Comparison of ENCODE assay signal across 19 mouse cellular contexts in the genomic region with DNA sequence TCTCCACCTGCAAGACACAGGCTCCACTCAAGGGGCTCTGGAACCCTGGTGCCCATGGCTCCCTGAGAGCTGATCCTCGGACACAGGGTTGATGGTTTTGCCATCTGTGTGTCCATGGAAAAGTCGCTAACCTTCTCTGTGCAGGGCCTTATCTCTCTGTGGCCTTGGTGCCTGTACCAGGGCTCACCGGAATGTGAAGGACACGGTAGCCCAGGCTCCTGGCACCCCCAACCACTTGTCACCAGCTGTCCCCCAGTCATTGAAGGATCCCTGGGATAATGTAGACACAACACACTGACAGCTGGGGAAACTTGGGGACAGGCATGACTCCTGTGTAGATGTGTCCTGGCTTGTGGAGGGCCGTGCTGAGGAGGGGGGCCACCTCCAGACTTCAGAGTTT. TPM values are rescaled to one million over a fixed set of nuclear protein-coding genes. Genes with fewer than 3 reads are reported as not detected.
DNase-seq lines count a peak whose midpoint lies in the region; ATAC-seq and TF ChIP-seq lines count a peak whose summit lies in the region.
"Had no signal": no experiment of that assay in that cellular context is flagged by ENCODE, and none has a peak within 500 bp of the region (broad histone marks: within the 10 kb centered on the region; RNA-seq: fewer than 3 reads in every experiment).

No protein-coding gene starts in this region.

- peaks cover 12% of the 10 kb centered on the region; the same call in 1 of the 2 replicates for H3K27me3 ChIP-seq in hindbrain, embryonic 12.5 days
- no peaks in the 10 kb centered on the region for H3K27me3 ChIP-seq in hindbrain, postnatal 0 days (ENCODE audit: insufficient read depth, low read length)
- H3K27me3 ChIP-seq in E14TG2a.4 (ENCODE audit: insufficient read depth, low read length), result peaks cover 61% of the 10 kb centered on the region
- no peaks in the 10 kb centered on the region for H3K27me3 ChIP-seq in hindbrain, embryonic 16.5 days (replicated peaks; ENCODE audit: control insufficient read depth, insufficient read depth, low read length)

- TF ChIP-seq CTCF in hindbrain, postnatal 0 days (IDR thresholded peaks at IDR 0.05; ENCODE audit: low read depth), result no peak
- TF ChIP-seq CTCF in E14TG2a.4 (conservative IDR thresholded peaks at IDR 0.05; ENCODE audit: low read length), result no peak
- no peak for TF ChIP-seq CTCF in lung, adult 2 months (IDR thresholded peaks at IDR 0.05; ENCODE audit: insufficient read depth, low read length)

- no peak for TF ChIP-seq POLR2A in lung, adult 2 months (IDR thresholded peaks at IDR 0.05; ENCODE audit: borderline replicate concordance, extremely low read depth, low read depth, low read length)

- DNase-seq in hindbrain, postnatal 0 days (ENCODE audit: low spot score), result no peak
- peak; percentile 43 for DNase-seq in adrenal gland, postnatal 25 days
- DNase-seq in cerebellum, adult 9-11 months, result no peak
- no peak for DNase-seq in lung, adult 2 months
- DNase-seq: gastrocnemius, postnatal 25 days; thymus, adult 18-20 months had no signal

- no peak overlapping the region for H3K9ac ChIP-seq in hindbrain, embryonic 12.5 days
- H3K9ac ChIP-seq in hindbrain, postnatal 0 days (replicated peaks; ENCODE audit: low read length), result no peak overlapping the region
- 0 out of 2 replicates have a peak overlapping the region, but pooled peaks have one; percentile 9 for H3K9ac ChIP-seq in hindbrain, embryonic 16.5 days (ENCODE audit: low read depth, low read length)
- H3K9ac ChIP-seq: liver, embryonic 12.5 days had no signal

- no peaks in the 10 kb centered on the region for H3K9me3 ChIP-seq in hindbrain, embryonic 12.5 days (replicated peaks)
- H3K9me3 ChIP-seq in hindbrain, postnatal 0 days (ENCODE audit: low read length), result no peaks in the 10 kb centered on the region
- H3K9me3 ChIP-seq in E14TG2a.4 (ENCODE audit: low read length), result no peaks in the 10 kb centered on the region
- H3K9me3 ChIP-seq in hindbrain, embryonic 16.5 days (ENCODE audit: control insufficient read depth, low read length), result no peaks in the 10 kb centered on the region
- H3K9me3 ChIP-seq: heart, embryonic 10.5 days; liver, embryonic 12.5 days had no signal

- no peak for ATAC-seq in hindbrain, embryonic 12.5 days (ENCODE audit: low FRiP score)
- no peak for ATAC-seq in hindbrain, postnatal 0 days
- no peak for ATAC-seq in hindbrain, embryonic 16.5 days
- ATAC-seq: intestine, embryonic 16.5 days had no signal

- peak overlapping the region; percentile 7; the same call in 1 of the 2 replicates for H3K4me2 ChIP-seq in hindbrain, embryonic 12.5 days (replicated peaks)
- no peak overlapping the region for H3K4me2 ChIP-seq in hindbrain, postnatal 0 days (ENCODE audit: low read depth, low read length)
- no peak overlapping the region for H3K4me2 ChIP-seq in hindbrain, embryonic 16.5 days (ENCODE audit: low read length)

- peaks cover 88% of the 10 kb centered on the region for H3K4me1 ChIP-seq in hindbrain, embryonic 12.5 days
- H3K4me1 ChIP-seq in hindbrain, postnatal 0 days (ENCODE audit: insufficient read depth, low read length), result peaks cover 44% of the 10 kb centered on the region
- H3K4me1 ChIP-seq in E14TG2a.4 (replicated peaks; ENCODE audit: low read depth, low read length), result peaks cover 89% of the 10 kb centered on the region
- peaks cover 76% of the 10 kb centered on the region for H3K4me1 ChIP-seq in hindbrain, embryonic 16.5 days (ENCODE audit: control insufficient read depth, insufficient read depth, low read depth, low read length)
- H3K4me1 ChIP-seq in lung, adult 2 months (ENCODE audit: control insufficient read depth, insufficient read depth, low read length), result peaks cover 28% of the 10 kb centered on the region

- 74% methylated on average over 5 of the region's 5 CpGs for WGBS in hindbrain, embryonic 12.5 days
- WGBS in hindbrain, postnatal 0 days, result 49% methylated on average over 5 of the region's 5 CpGs
- 50% methylated on average over 5 of the region's 5 CpGs for WGBS in hindbrain, embryonic 16.5 days
- 78% methylated on average over 5 of the region's 5 CpGs for WGBS in lung, adult 2 months

- no peak overlapping the region for H3K4me3 ChIP-seq in hindbrain, embryonic 12.5 days
- H3K4me3 ChIP-seq in hindbrain, postnatal 0 days (ENCODE audit: low read length), result no peak overlapping the region
- H3K4me3 ChIP-seq in E14TG2a.4 (replicated peaks; ENCODE audit: low read length), result peak overlapping the region; percentile 71
- H3K4me3 ChIP-seq in hindbrain, embryonic 16.5 days (ENCODE audit: low read length), result no peak overlapping the region
- no peak overlapping the region for H3K4me3 ChIP-seq in lung, adult 2 months (replicated peaks; ENCODE audit: extremely low read depth, low read depth, low read length)
- H3K4me3 ChIP-seq: liver, embryonic 12.5 days had no signal

- peaks cover 6% of the 10 kb centered on the region for H3K36me3 ChIP-seq in hindbrain, embryonic 12.5 days
- H3K36me3 ChIP-seq in hindbrain, postnatal 0 days (ENCODE audit: insufficient read depth, low read length), result no peaks in the 10 kb centered on the region
- H3K36me3 ChIP-seq in E14TG2a.4 (ENCODE audit: insufficient read depth, low read length), result 0 out of 2 replicates have a peak, but pooled peaks cover 3% of the 10 kb centered on the region
- H3K36me3 ChIP-seq in hindbrain, embryonic 16.5 days (ENCODE audit: control insufficient read depth, insufficient read depth, low read length), result 0 out of 2 replicates have a peak, but pooled peaks cover 3% of the 10 kb centered on the region
- H3K36me3 ChIP-seq: liver, embryonic 12.5 days had no signal

- no peak overlapping the region for H3K27ac ChIP-seq in hindbrain, embryonic 12.5 days
- no peak overlapping the region for H3K27ac ChIP-seq in hindbrain, postnatal 0 days
- H3K27ac ChIP-seq in hindbrain, embryonic 16.5 days (ENCODE audit: low read depth, low read length), result no peak overlapping the region
- H3K27ac ChIP-seq: liver, embryonic 12.5 days had no signal

RNA-seq across cellular contexts. Expression of a gene that starts 5.1 kb away (rescaled TPM):
- polyA plus RNA-seq in hindbrain, embryonic 12.5 days (2016; fragmentation: Nextera tagmentation; extraction: Ambion mirVana), result 316 and 326 TPM in 2 replicates
- 869 and 913 TPM in 2 replicates for total RNA-seq in hindbrain, postnatal 0 days (2014; rRNA removed)
- 196 and 198 TPM in 2 replicates for polyA plus RNA-seq in hindbrain, postnatal 0 days (2015; fragmentation: Nextera tagmentation; extraction: Ambion mirVana)
- total RNA-seq in adrenal gland, postnatal 25 days (2021), result 165 and 222 TPM in 2 replicates
- 229 and 264 TPM in 2 replicates for polyA plus RNA-seq in hindbrain, embryonic 16.5 days (2015; fragmentation: Nextera tagmentation; extraction: Ambion mirVana)
- 128 and 171 TPM in 2 replicates for polyA plus RNA-seq in lung, adult 2 months (2012; rRNA removed)

RNA-seq across cellular contexts. Expression of a gene that starts 41.1 kb away (rescaled TPM):
- not detected in 2 replicates for polyA plus RNA-seq in hindbrain, embryonic 12.5 days (2016; fragmentation: Nextera tagmentation; extraction: Ambion mirVana)
- total RNA-seq in hindbrain, postnatal 0 days (2014; rRNA removed), result not detected in 2 replicates
- polyA plus RNA-seq in hindbrain, postnatal 0 days (2015; fragmentation: Nextera tagmentation; extraction: Ambion mirVana), result not detected in 2 replicates
- not detected in 2 replicates for total RNA-seq in adrenal gland, postnatal 25 days (2021)
- not detected in 2 replicates for polyA plus RNA-seq in hindbrain, embryonic 16.5 days (2015; fragmentation: Nextera tagmentation; extraction: Ambion mirVana)
- polyA plus RNA-seq in lung, adult 2 months (2012; rRNA removed), result 0.17 and 0.22 TPM in 2 replicates
- total RNA-seq: gastrocnemius, postnatal 25 days; heart, postnatal 25 days; layer of hippocampus, postnatal 14 days; left cerebral cortex, postnatal 25 days; megakaryocyte, adult 5-6 weeks had no signal
- polyA plus RNA-seq: cortical plate, adult 2 months; frontal cortex, adult 2 months; heart, embryonic 10.5 days; intestine, embryonic 16.5 days; liver, embryonic 12.5 days; lung, embryonic 16.5 days had no signal
